Mouse (Mus musculus): ENCODE measurements around the gene Lin37. TPM values are rescaled to one million over a fixed set of nuclear protein-coding genes. Genes with fewer than 3 reads are reported as not detected.

Lin37 gene
- polyA plus RNA-seq, 1 experiment from 2014 or later, result 35.6 TPM

- 71% methylated on average over 10 of the region's 10 CpGs for WGBS
- no peaks in the 10 kb centered on the region for H3K9me3 ChIP-seq
Measured at GRCm38 (mm10) chr7:30593579-30594509, 34.2 kb upstream of the Lin37 start.

GRCm38 (mm10) chr7:30592772-30593423 is 33.3 kb upstream of the Lin37 start:
- H3K27ac ChIP-seq, result no peak overlapping the region
- H3K4me1 ChIP-seq, result peaks cover 7% of the 10 kb centered on the region
- 40% methylated on average over 5 of the region's 5 CpGs for WGBS
- H3K4me3 ChIP-seq, result no peak overlapping the region
- H3K9me3 ChIP-seq, result no peaks in the 10 kb centered on the region
- DNase-seq (ENCODE audit: low spot score), result no peak
- peaks cover 8% of the 10 kb centered on the region; the same call in 1 of the 2 replicates for H3K27me3 ChIP-seq (ENCODE audit: insufficient read depth, poor library complexity, severe bottlenecking)
- H3K36me3 ChIP-seq, result no peaks in the 10 kb centered on the region

More at GRCm38 (mm10) chr7:30593579-30594509, 34.2 kb upstream of the Lin37 start:
- Histone ChIP-seq H3K4me3 (no peak overlapping the region), H3K27me3 (ENCODE audit: insufficient read depth, poor library complexity, severe bottlenecking) (peaks cover 8% of the 10 kb centered on the region; the same call in 1 of the 2 replicates), H3K36me3 (no peaks in the 10 kb centered on the region), H3K4me1 (peaks cover 7% of the 10 kb centered on the region), H3K27ac (no peak overlapping the region)
- no peak for DNase-seq (ENCODE audit: low spot score)

- DNase-seq (ENCODE audit: low spot score), result no peak
- no peak overlapping the region for H3K27ac ChIP-seq
- peaks cover 8% of the 10 kb centered on the region; the same call in 1 of the 2 replicates for H3K27me3 ChIP-seq (ENCODE audit: insufficient read depth, poor library complexity, severe bottlenecking)
- H3K4me3 ChIP-seq, result no peak overlapping the region
- peaks cover 18% of the 10 kb centered on the region for H3K4me1 ChIP-seq
- 34% methylated on average over 4 of the region's 4 CpGs for WGBS
- H3K9me3 ChIP-seq, result no peaks in the 10 kb centered on the region
- peaks cover 3% of the 10 kb centered on the region for H3K36me3 ChIP-seq
Measured at GRCm38 (mm10) chr7:30591605-30591951, 31.9 kb upstream of the Lin37 start.

- Histone ChIP-seq H3K4me1 (peaks cover 19% of the 10 kb centered on the region), H3K9me3 (no peaks in the 10 kb centered on the region), H3K4me3 (no peak overlapping the region), H3K27ac (no peak overlapping the region), H3K27me3 (ENCODE audit: insufficient read depth, poor library complexity, severe bottlenecking) (peaks cover 8% of the 10 kb centered on the region; the same call in 1 of the 2 replicates), H3K36me3 (peaks cover 8% of the 10 kb centered on the region)
- no peak for DNase-seq (ENCODE audit: low spot score)
- 77% methylated on average over 9 of the region's 9 CpGs for WGBS
Measured at GRCm38 (mm10) chr7:30590927-30591604, 31.4 kb upstream of the Lin37 start.

GRCm38 (mm10) chr7:30589435-30590301 is 30.0 kb upstream of the Lin37 start:
- peak; percentile 93 for DNase-seq (ENCODE audit: low spot score)
- H3K4me1 ChIP-seq, result peaks cover 19% of the 10 kb centered on the region
- 30% methylated on average over 40 of the region's 40 CpGs for WGBS
- no peaks in the 10 kb centered on the region for H3K9me3 ChIP-seq
- H3K27ac ChIP-seq, result peak overlapping the region; percentile 94
- peaks cover 22% of the 10 kb centered on the region for H3K36me3 ChIP-seq
- H3K27me3 ChIP-seq (ENCODE audit: insufficient read depth, poor library complexity, severe bottlenecking), result 0 out of 2 replicates have a peak, but pooled peaks cover 1% of the 10 kb centered on the region
- peak overlapping the region; percentile 95 for H3K4me3 ChIP-seq

GRCm38 (mm10) chr7:30588676-30589434 is 29.2 kb upstream of the Lin37 start, which contains the start of gene Kmt2b:
Gene Kmt2b (minus strand): TSS chr7:30588726.
- no peaks in the 10 kb centered on the region for H3K27me3 ChIP-seq (ENCODE audit: insufficient read depth, poor library complexity, severe bottlenecking)
- DNase-seq (ENCODE audit: low spot score), result peak; percentile 99
- WGBS, result under 1% methylated on average over 54 of the region's 68 CpGs

GRCm38 (mm10) chr7:30587842-30588667 is 28.4 kb upstream of the Lin37 start:
- Histone ChIP-seq H3K4me3 (peak overlapping the region; percentile 95), H3K9me3 (no peaks in the 10 kb centered on the region), H3K36me3 (peaks cover 38% of the 10 kb centered on the region), H3K27me3 (ENCODE audit: insufficient read depth, poor library complexity, severe bottlenecking) (no peaks in the 10 kb centered on the region), H3K27ac (peak overlapping the region; percentile 94), H3K4me1 (peaks cover 19% of the 10 kb centered on the region)
- WGBS, result under 1% methylated on average over 47 of the region's 67 CpGs
- peak; percentile 88 for DNase-seq (ENCODE audit: low spot score)

More at GRCm38 (mm10) chr7:30588676-30589434, 29.2 kb upstream of the Lin37 start, which contains the start of gene Kmt2b:
- Histone ChIP-seq H3K4me3 (peak within 1 kb of the TSS; percentile 95), H3K9me3 (no peaks in the 10 kb centered on the region), H3K27ac (peak within 1 kb of the TSS; percentile 94), H3K4me1 (peaks cover 19% of the 10 kb centered on the region), H3K36me3 (peaks cover 30% of the 10 kb centered on the region)

GRCm38 (mm10) chr7:30586455-30587020 is 26.9 kb upstream of the Lin37 start:
- DNase-seq (ENCODE audit: low spot score), result no peak
- 90% methylated on average over 28 of the region's 28 CpGs for WGBS
- H3K4me1 ChIP-seq, result peaks cover 19% of the 10 kb centered on the region
- H3K9me3 ChIP-seq, result no peaks in the 10 kb centered on the region
- peak overlapping the region; percentile 95 for H3K4me3 ChIP-seq
- peaks cover 53% of the 10 kb centered on the region for H3K36me3 ChIP-seq
- no peak overlapping the region for H3K27ac ChIP-seq
- H3K27me3 ChIP-seq (ENCODE audit: insufficient read depth, poor library complexity, severe bottlenecking), result no peaks in the 10 kb centered on the region

- H3K36me3 ChIP-seq, result peaks cover 67% of the 10 kb centered on the region
Measured at GRCm38 (mm10) chr7:30585170-30585569, 25.5 kb upstream of the Lin37 start.

GRCm38 (mm10) chr7:30584339-30584738 is 24.7 kb upstream of the Lin37 start:
- Histone ChIP-seq H3K9me3 (no peaks in the 10 kb centered on the region), H3K36me3 (peaks cover 75% of the 10 kb centered on the region), H3K4me1 (peaks cover 12% of the 10 kb centered on the region), H3K27me3 (ENCODE audit: insufficient read depth, poor library complexity, severe bottlenecking) (no peaks in the 10 kb centered on the region), H3K27ac (no peak overlapping the region), H3K4me3 (no peak overlapping the region)
- 92% methylated on average over 10 of the region's 10 CpGs for WGBS
- DNase-seq (ENCODE audit: low spot score), result no peak

More at GRCm38 (mm10) chr7:30585170-30585569, 25.5 kb upstream of the Lin37 start:
- Histone ChIP-seq H3K27ac (no peak overlapping the region), H3K9me3 (no peaks in the 10 kb centered on the region), H3K4me3 (no peak overlapping the region), H3K4me1 (peaks cover 19% of the 10 kb centered on the region), H3K27me3 (ENCODE audit: insufficient read depth, poor library complexity, severe bottlenecking) (no peaks in the 10 kb centered on the region)
- WGBS, result 93% methylated on average over 7 of the region's 7 CpGs
- DNase-seq (ENCODE audit: low spot score), result no peak
